Mouse (Mus musculus) regulatory T cell (primary cell): ENCODE data around the gene Uvrag.
"Not testable (repeated sequence)": the region's sequence is repeated elsewhere in the genome, so short reads cannot be mapped to it uniquely, and the experiment has no call there.

Experiments used
- in situ Hi-C: fragments of 300-600 bp; cut with MboI, MseI; formaldehyde crosslinking; loops from one replicate; pipeline ENCODE4 v1.15.1; 2025; ENCODE audit warnings: high pct_unique_total_duplicates

Uvrag gene

GRCm38 (mm10) chr7:99097781-99098180 lies 43.2 kb downstream of the Uvrag start:
- in situ Hi-C loops: no loop called here

- in situ Hi-C loops: no loop called here
These were observed 43.8 kb downstream of the Uvrag start for GRCm38 (mm10) chr7:99097128-99097527.

- in situ Hi-C loops: no loop called here
These were observed 45.8 kb downstream of the Uvrag start for GRCm38 (mm10) chr7:99095191-99095590.

- in situ Hi-C loops: no loop called here
These were observed 46.6 kb downstream of the Uvrag start for GRCm38 (mm10) chr7:99094336-99094735.

GRCm38 (mm10) chr7:99091915-99092645 lies 48.9 kb downstream of the Uvrag start:
- in situ Hi-C loops: no loop called here

GRCm38 (mm10) chr7:99089716-99090115 lies 51.2 kb downstream of the Uvrag start:
- in situ Hi-C loops: no loop called here

GRCm38 (mm10) chr7:99088576-99089346 lies 52.2 kb downstream of the Uvrag start:
- in situ Hi-C loops: no loop called here

GRCm38 (mm10) chr7:99087581-99087980 lies 53.4 kb downstream of the Uvrag start:
- in situ Hi-C loops: no loop called here

- in situ Hi-C loops: no loop called here
These were observed 54.1 kb downstream of the Uvrag start for GRCm38 (mm10) chr7:99086646-99087443.

- in situ Hi-C loops: no loop called here
These were observed 55.7 kb downstream of the Uvrag start for GRCm38 (mm10) chr7:99085249-99085648.

GRCm38 (mm10) chr7:99079522-99079921 lies 61.4 kb downstream of the Uvrag start:
- in situ Hi-C loops: no loop called here

GRCm38 (mm10) chr7:99078805-99079204 lies 62.1 kb downstream of the Uvrag start:
- in situ Hi-C loops: no loop called here

GRCm38 (mm10) chr7:99077234-99077633 lies 63.7 kb downstream of the Uvrag start:
- in situ Hi-C loops: no loop called here

GRCm38 (mm10) chr7:99075101-99075500 lies 65.8 kb downstream of the Uvrag start:
- in situ Hi-C loops: no loop called here

GRCm38 (mm10) chr7:99073734-99074372 lies 67.1 kb downstream of the Uvrag start:
- in situ Hi-C loops: no loop called here

GRCm38 (mm10) chr7:99067710-99068109 lies 73.2 kb downstream of the Uvrag start:
- in situ Hi-C loops: no loop called here

- in situ Hi-C loops: no loop called here
These were observed 75.0 kb downstream of the Uvrag start for GRCm38 (mm10) chr7:99065920-99066319.

- in situ Hi-C loops: no loop called here
These were observed 75.5 kb downstream of the Uvrag start for GRCm38 (mm10) chr7:99065391-99065831.

- in situ Hi-C loops: no loop called here
These were observed 76.1 kb downstream of the Uvrag start for GRCm38 (mm10) chr7:99064795-99065194.

- in situ Hi-C loops: not testable (repeated sequence)
These were observed 78.7 kb downstream of the Uvrag start for GRCm38 (mm10) chr7:99062263-99062662.

- in situ Hi-C loops: no loop called here
These were observed 79.8 kb downstream of the Uvrag start for GRCm38 (mm10) chr7:99061056-99061680.
